Comparison of ENCODE assay signal across 19 mouse cellular contexts in genomic region chr14:11584929-11585633, GRCm38 (mm10). TPM values are rescaled to one million over a fixed set of nuclear protein-coding genes. Genes with fewer than 3 reads are reported as not detected.
DNase-seq lines count a peak whose midpoint lies in the region; ATAC-seq and TF ChIP-seq lines count a peak whose summit lies in the region.
"Had no signal": no experiment of that assay in that cellular context is flagged by ENCODE, and none has a peak within 500 bp of the region (broad histone marks: within the 10 kb centered on the region; RNA-seq: fewer than 3 reads in every experiment).

No protein-coding gene starts in this region.

- H3K4me1 ChIP-seq in heart, embryonic 12.5 days (replicated peaks), result 0 out of 2 replicates have a peak, but pooled peaks cover 11% of the 10 kb centered on the region
- peaks cover 9% of the 10 kb centered on the region; the same call in 1 of the 2 replicates for H3K4me1 ChIP-seq in heart, embryonic 10.5 days
- peaks cover 14% of the 10 kb centered on the region for H3K4me1 ChIP-seq in neural tube, embryonic 15.5 days
- peaks cover 4% of the 10 kb centered on the region; the same call in 1 of the 2 replicates for H3K4me1 ChIP-seq in intestine, embryonic 16.5 days (ENCODE audit: control insufficient read depth, insufficient read depth, low read length)
- H3K4me1 ChIP-seq in small intestine, adult 2 months (ENCODE audit: control insufficient read depth, insufficient read depth, insufficient read length, low read length), result peaks cover 6% of the 10 kb centered on the region; the same call in 1 of the 2 replicates

- H3K9me3 ChIP-seq in heart, embryonic 12.5 days (replicated peaks), result 0 out of 2 replicates have a peak, but pooled peaks cover 2% of the 10 kb centered on the region
- H3K9me3 ChIP-seq in heart, embryonic 10.5 days, result no peaks in the 10 kb centered on the region
- H3K9me3 ChIP-seq in neural tube, embryonic 15.5 days (replicated peaks), result no peaks in the 10 kb centered on the region
- peaks cover under 1% of the 10 kb centered on the region; the same call in 1 of the 2 replicates for H3K9me3 ChIP-seq in intestine, embryonic 16.5 days (ENCODE audit: control insufficient read depth, low read length)
- H3K9me3 ChIP-seq: hindbrain, embryonic 12.5 days; hindbrain, embryonic 15.5 days had no signal

- no peaks in the 10 kb centered on the region for H3K27me3 ChIP-seq in heart, embryonic 12.5 days (replicated peaks)
- H3K27me3 ChIP-seq in heart, embryonic 10.5 days (ENCODE audit: insufficient read depth, poor library complexity, severe bottlenecking), result no peaks in the 10 kb centered on the region
- no peaks in the 10 kb centered on the region for H3K27me3 ChIP-seq in neural tube, embryonic 15.5 days (replicated peaks)
- no peaks in the 10 kb centered on the region for H3K27me3 ChIP-seq in intestine, embryonic 16.5 days (replicated peaks; ENCODE audit: control insufficient read depth, insufficient read depth, low read length)
- no peaks in the 10 kb centered on the region for H3K27me3 ChIP-seq in small intestine, adult 2 months (ENCODE audit: control insufficient read depth, insufficient read depth, low read length)
- H3K27me3 ChIP-seq: hindbrain, embryonic 12.5 days; hindbrain, embryonic 15.5 days had no signal

- H3K4me2 ChIP-seq in heart, embryonic 12.5 days, result no peak overlapping the region
- no peak overlapping the region for H3K4me2 ChIP-seq in neural tube, embryonic 15.5 days
- no peak overlapping the region for H3K4me2 ChIP-seq in intestine, embryonic 16.5 days (ENCODE audit: low read depth, low read length)
- H3K4me2 ChIP-seq: hindbrain, embryonic 12.5 days; hindbrain, embryonic 15.5 days had no signal

- no peak for TF ChIP-seq POLR2A in small intestine, adult 2 months (IDR thresholded peaks at IDR 0.05; ENCODE audit: low read depth, low read length)

- peak; percentile 29; the same call in 1 of the 2 replicates for ATAC-seq in heart, embryonic 12.5 days (ENCODE audit: insufficient number of reproducible peaks, low FRiP score)
- 0 out of 2 replicates have a peak, but pooled peaks have one; percentile 37 for ATAC-seq in neural tube, embryonic 15.5 days (ENCODE audit: low FRiP score)
- ATAC-seq in intestine, embryonic 16.5 days, result peak; percentile 66
- ATAC-seq: CD4-positive, CD25-positive, alpha-beta regulatory T cell, adult 4 months; forebrain, embryonic 14.5 days had no signal

- no peak overlapping the region for H3K9ac ChIP-seq in heart, embryonic 12.5 days
- H3K9ac ChIP-seq in neural tube, embryonic 15.5 days (replicated peaks), result no peak overlapping the region
- no peak overlapping the region for H3K9ac ChIP-seq in intestine, embryonic 16.5 days (ENCODE audit: low read depth, low read length)
- H3K9ac ChIP-seq: hindbrain, embryonic 12.5 days; hindbrain, embryonic 15.5 days had no signal

- 43% methylated on average over 5 of the region's 5 CpGs for WGBS in heart, embryonic 12.5 days
- WGBS in heart, embryonic 10.5 days, result 65% methylated on average over 5 of the region's 5 CpGs
- WGBS in neural tube, embryonic 15.5 days, result 84% methylated on average over 5 of the region's 5 CpGs
- WGBS in intestine, embryonic 16.5 days, result 67% methylated on average over 5 of the region's 5 CpGs
- 43% methylated on average over 5 of the region's 5 CpGs for WGBS in small intestine, adult 2 months

- TF ChIP-seq CTCF in small intestine, adult 2 months (IDR thresholded peaks at IDR 0.05; ENCODE audit: extremely low read depth, insufficient read length, insufficient replicate concordance, low read depth, low read length), result no peak

- H3K27ac ChIP-seq in heart, embryonic 12.5 days (ENCODE audit: poor library complexity, severe bottlenecking), result no peak overlapping the region
- H3K27ac ChIP-seq in heart, embryonic 10.5 days, result no peak overlapping the region
- H3K27ac ChIP-seq in neural tube, embryonic 15.5 days (replicated peaks), result no peak overlapping the region
- H3K27ac ChIP-seq in intestine, embryonic 16.5 days (ENCODE audit: low read length), result no peak overlapping the region
- H3K27ac ChIP-seq in small intestine, adult 2 months (ENCODE audit: insufficient read depth, low read depth, low read length), result peak overlapping the region; percentile 44
- H3K27ac ChIP-seq: forebrain, embryonic 10.5 days; hindbrain, embryonic 12.5 days; hindbrain, embryonic 15.5 days had no signal

- peaks cover 1% of the 10 kb centered on the region; the same call in 1 of the 2 replicates for H3K36me3 ChIP-seq in heart, embryonic 12.5 days
- 0 out of 2 replicates have a peak, but pooled peaks cover under 1% of the 10 kb centered on the region for H3K36me3 ChIP-seq in heart, embryonic 10.5 days
- no peaks in the 10 kb centered on the region for H3K36me3 ChIP-seq in neural tube, embryonic 15.5 days
- H3K36me3 ChIP-seq in intestine, embryonic 16.5 days (ENCODE audit: control insufficient read depth, insufficient read depth, low read length), result no peaks in the 10 kb centered on the region
- H3K36me3 ChIP-seq in small intestine, adult 2 months (ENCODE audit: control insufficient read depth, insufficient read depth, low read length), result no peaks in the 10 kb centered on the region
- H3K36me3 ChIP-seq: hindbrain, embryonic 12.5 days; hindbrain, embryonic 15.5 days had no signal

- DNase-seq in heart, embryonic 10.5 days (ENCODE audit: low spot score), result no peak
- DNase-seq in neural tube, embryonic 10.5 days (ENCODE audit: extremely low spot score, low spot score), result no peak
- DNase-seq in frontal cortex, postnatal 10 days (ENCODE audit: low spot score in 2 of 2), result no peak
- DNase-seq: adrenal gland, postnatal 10 days; adrenal gland, postnatal 36 days; cerebellum, adult 18-20 months; cerebellum, adult 9-10 months; cerebellum, postnatal 14 days; gastrocnemius, postnatal 10 days; gastrocnemius, postnatal 36 days had no signal

- no peak overlapping the region for H3K4me3 ChIP-seq in heart, embryonic 12.5 days
- H3K4me3 ChIP-seq in heart, embryonic 10.5 days, result no peak overlapping the region
- no peak overlapping the region for H3K4me3 ChIP-seq in neural tube, embryonic 15.5 days (replicated peaks)
- H3K4me3 ChIP-seq in intestine, embryonic 16.5 days (ENCODE audit: low read length), result no peak overlapping the region
- no peak overlapping the region for H3K4me3 ChIP-seq in small intestine, adult 2 months (ENCODE audit: low read depth, low read length)
- H3K4me3 ChIP-seq: forebrain, embryonic 10.5 days; hindbrain, embryonic 12.5 days; hindbrain, embryonic 15.5 days had no signal

RNA-seq across cellular contexts. Expression of gene Ptprg, which starts 31.7 kb away (rescaled TPM):
- 17.8 and 25.9 TPM in 2 replicates for polyA plus RNA-seq in heart, embryonic 12.5 days (2016; fragmentation: Nextera tagmentation; extraction: Ambion mirVana)
- polyA plus RNA-seq in heart, embryonic 10.5 days (2016; fragmentation: Nextera tagmentation; extraction: Ambion mirVana), result 22.2 and 22.8 TPM in 2 replicates
- polyA plus RNA-seq in neural tube, embryonic 15.5 days (2015; fragmentation: Nextera tagmentation; extraction: Ambion mirVana), result 36.2 and 40.4 TPM in 2 replicates
- 14.3 and 14.7 TPM in 2 replicates for polyA plus RNA-seq in intestine, embryonic 16.5 days (2015; fragmentation: Nextera tagmentation; extraction: Ambion mirVana)
- 7.4 and 21.7 TPM in 2 replicates for polyA plus RNA-seq in small intestine, adult 2 months (2012; rRNA removed)
- polyA plus RNA-seq: CD4-positive, CD25-positive, alpha-beta regulatory T cell, adult 4 months had no signal
